8 mouse cellular contexts compared by ENCODE assay signal in the genomic region with DNA sequence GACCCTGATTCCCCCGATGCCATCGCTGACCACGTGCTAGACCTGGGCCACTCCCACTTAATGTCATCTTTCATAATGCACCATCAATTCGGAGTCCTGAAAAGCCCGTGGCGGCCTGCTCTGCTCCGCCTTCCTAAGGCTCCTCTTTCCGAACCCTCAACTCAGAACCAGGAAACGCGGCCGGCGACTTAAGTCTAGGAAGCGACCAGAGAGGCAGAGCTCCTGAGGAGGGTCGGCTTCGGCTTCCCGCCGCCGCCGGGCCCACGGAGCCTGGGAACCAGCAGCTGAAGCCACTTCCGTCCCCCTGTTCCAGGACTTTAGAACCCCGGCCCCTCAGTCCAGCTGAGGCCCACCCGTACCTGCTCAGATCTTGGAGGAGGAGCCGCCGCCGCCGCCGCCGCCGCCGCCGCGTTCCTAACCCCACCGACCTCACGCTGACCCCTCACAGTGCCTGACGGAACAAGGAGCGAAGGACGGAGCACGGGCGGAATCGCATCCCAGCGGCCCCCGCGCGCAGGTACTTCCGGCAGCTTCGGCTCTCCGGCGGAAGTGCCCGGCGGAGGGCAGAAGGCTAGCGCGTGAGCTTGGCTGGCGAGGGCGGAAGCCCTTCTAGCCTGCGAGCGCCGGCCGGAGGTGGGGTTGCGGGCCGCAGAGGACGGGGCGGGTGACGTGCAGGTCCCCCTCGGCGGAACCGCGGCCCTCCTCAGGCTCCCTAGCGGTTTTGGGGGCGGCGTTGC. TPM values are rescaled to one million over a fixed set of nuclear protein-coding genes. Genes with fewer than 3 reads are reported as not detected.
A peak's percentile ranks its signal among the peaks of the same experiment; 100 is the strongest.
DNase-seq lines count a peak whose midpoint lies in the region; ATAC-seq and TF ChIP-seq lines count a peak whose summit lies in the region.

Gene Zgpat (plus strand): TSS at position 69 of the 737 bp plus-strand sequence.
Gene Arfrp1 (minus strand): TSS at position 545 of the 737 bp plus-strand sequence.

- H3K27ac ChIP-seq in bone marrow macrophage, adult 2 months (ENCODE audit: insufficient read depth, low read depth, low read length): peak within 1 kb of the TSS; percentile 68
- H3K27ac ChIP-seq in embryonic fibroblast, embryonic 13.5 days (ENCODE audit: insufficient read depth, low read length): peak within 1 kb of the TSS; percentile 74
- H3K27ac ChIP-seq in heart, embryonic 10.5 days: peak within 1 kb of the TSS; percentile 96
- H3K27ac ChIP-seq in kidney, embryonic 15.5 days: peak within 1 kb of the TSS; percentile 96

- H3K27me3 ChIP-seq in heart, embryonic 10.5 days (ENCODE audit: insufficient read depth, poor library complexity, severe bottlenecking): no peaks in the 10 kb centered on the region
- no peaks in the 10 kb centered on the region for H3K27me3 ChIP-seq in kidney, embryonic 15.5 days

- H3K4me3 ChIP-seq in bone marrow macrophage, adult 2 months (ENCODE audit: insufficient read depth, low read length): peak within 1 kb of the TSS; percentile 95
- H3K4me3 ChIP-seq in embryonic fibroblast, embryonic 13.5 days (ENCODE audit: insufficient read depth, low read length): peak within 1 kb of the TSS; percentile 98
- H3K4me3 ChIP-seq in heart, embryonic 10.5 days: peak within 1 kb of the TSS; percentile 78
- peak within 1 kb of the TSS; percentile 92 for H3K4me3 ChIP-seq in kidney, embryonic 15.5 days (replicated peaks)

- no peaks in the 10 kb centered on the region for H3K9me3 ChIP-seq in heart, embryonic 10.5 days
- H3K9me3 ChIP-seq in kidney, embryonic 15.5 days (replicated peaks): no peaks in the 10 kb centered on the region

- DNase-seq in A20 (ENCODE audit: low read depth, low spot score) (peak; percentile 95), liver (peak; percentile 90)
- peak; percentile 96 for DNase-seq in heart, embryonic 10.5 days (ENCODE audit: low spot score)
- DNase-seq in spleen, postnatal 4 days (ENCODE audit: low spot score in 2 of 2): peak; percentile 84 to 93

- peaks cover 43% of the 10 kb centered on the region for H3K36me3 ChIP-seq in heart, embryonic 10.5 days
- peaks cover 53% of the 10 kb centered on the region for H3K36me3 ChIP-seq in kidney, embryonic 15.5 days

- under 1% methylated on average over 71 of the region's 71 CpGs for WGBS in heart, embryonic 10.5 days
- under 1% methylated on average over 55 of the region's 71 CpGs for WGBS in kidney, embryonic 15.5 days

- ATAC-seq in kidney, embryonic 15.5 days (replicated peaks; ENCODE audit: low FRiP score): peak; percentile 93
- ATAC-seq in monocyte, adult 5-6 weeks (replicated peaks; ENCODE audit: insufficient number of reproducible peaks, low FRiP score, low TSS enrichment, poor library complexity, severe bottlenecking): peak; percentile 70

- H3K4me1 ChIP-seq in bone marrow macrophage, adult 2 months (ENCODE audit: control insufficient read depth, insufficient read depth, low read length): peaks cover 14% of the 10 kb centered on the region
- H3K4me1 ChIP-seq in embryonic fibroblast, embryonic 13.5 days (ENCODE audit: control insufficient read depth, insufficient read depth, low read length): peaks cover 2% of the 10 kb centered on the region; the same call in 1 of the 2 replicates
- H3K4me1 ChIP-seq in heart, embryonic 10.5 days: peaks cover 29% of the 10 kb centered on the region
- H3K4me1 ChIP-seq in kidney, embryonic 15.5 days: peaks cover 32% of the 10 kb centered on the region

- TF ChIP-seq POLR2A in bone marrow macrophage, adult 2 months (IDR thresholded peaks at IDR 0.05; ENCODE audit: borderline replicate concordance, low read depth, low read length): peak; percentile 22; the same call in 1 of the 2 replicates
- TF ChIP-seq POLR2A in embryonic fibroblast, embryonic 13.5 days (IDR thresholded peaks at IDR 0.05; ENCODE audit: low read depth, low read length): peak; percentile 73

- H3K4me2 ChIP-seq in kidney, embryonic 15.5 days: peak within 1 kb of the TSS; percentile 92

- TF ChIP-seq CTCF in bone marrow macrophage, adult 2 months (IDR thresholded peaks at IDR 0.05; ENCODE audit: low read depth, low read length): no peak
- TF ChIP-seq CTCF in embryonic fibroblast, embryonic 13.5 days (IDR thresholded peaks at IDR 0.05; ENCODE audit: borderline replicate concordance, insufficient read depth, low read length): no peak

- peak within 1 kb of the TSS; percentile 91 for H3K9ac ChIP-seq in kidney, embryonic 15.5 days

RNA-seq across cellular contexts. Expression of gene Zgpat, which starts in this region (rescaled TPM):
- polyA plus RNA-seq in bone marrow macrophage, adult 2 months (2012; ENCODE audit: insufficient read depth, insufficient read length, missing spikeins): 18.7 and 22.5 TPM in 2 replicates
- 13.5 and 19.1 TPM in 2 replicates for polyA plus RNA-seq in embryonic fibroblast, embryonic 13.5 days (2011; ENCODE audit: insufficient read length, low read depth, missing spikeins)
- 36.9 and 38.0 TPM in 2 replicates for polyA plus RNA-seq in heart, embryonic 10.5 days (2016; fragmentation: Nextera tagmentation; extraction: Ambion mirVana)
- 41.7 and 43.7 TPM in 2 replicates for polyA plus RNA-seq in kidney, embryonic 15.5 days (2015; fragmentation: Nextera tagmentation; extraction: Ambion mirVana)
- total RNA-seq in monocyte, adult 5-6 weeks (2017): 65.6 to 98.9 TPM (median 66.9 TPM) in 3 replicates

RNA-seq across cellular contexts. Expression of gene Arfrp1, which starts in this region (rescaled TPM):
- 41.3 and 47.7 TPM in 2 replicates for polyA plus RNA-seq in bone marrow macrophage, adult 2 months (2012; ENCODE audit: insufficient read depth, insufficient read length, missing spikeins)
- polyA plus RNA-seq in embryonic fibroblast, embryonic 13.5 days (2011; ENCODE audit: insufficient read length, low read depth, missing spikeins): 32.8 and 37.6 TPM in 2 replicates
- 64.1 and 65.6 TPM in 2 replicates for polyA plus RNA-seq in heart, embryonic 10.5 days (2016; fragmentation: Nextera tagmentation; extraction: Ambion mirVana)
- polyA plus RNA-seq in kidney, embryonic 15.5 days (2015; fragmentation: Nextera tagmentation; extraction: Ambion mirVana): 69.4 and 71.8 TPM in 2 replicates
- 51.2 to 71.0 TPM (median 67.9 TPM) in 3 replicates for total RNA-seq in monocyte, adult 5-6 weeks (2017)

Comparison
In these comparisons a context has a peak if more than half of its experiments do, and no peak if none do; other contexts are left out.
1. Peak in every context shown above with its lines: DNase-seq, ATAC-seq, H3K4me3 ChIP-seq and H3K27ac ChIP-seq.